Mouse (Mus musculus) ES-E14 (cell line): ENCODE measurements at regions not wholly inside any gene's neighbourhood (a gene's known extent, or its start where the extent isn't known, plus 50 kb on each side); places are given as distances from the start of the nearest gene placed in this dataset.

Source experiments
- CHD2 ChIP-seq: IDR thresholded peaks from 2 replicates; pipeline ENCODE4 v1.6.1; 2014; ENCODE audit warnings: mild to moderate bottlenecking, low read depth, low read length, inconsistent platforms
- HCFC1 ChIP-seq: IDR thresholded peaks from 2 replicates; pipeline ENCODE4 v1.6.1; 2012; ENCODE audit warnings: low read length, inconsistent platforms, borderline replicate concordance; ENCODE audit not compliant: insufficient read depth
- ZC3H11A ChIP-seq: IDR thresholded peaks from 2 replicates; pipeline ENCODE4 v1.6.1; 2012; ENCODE audit warnings: low read depth, mild to moderate bottlenecking, inconsistent platforms, low read length, borderline replicate concordance

DNA sequence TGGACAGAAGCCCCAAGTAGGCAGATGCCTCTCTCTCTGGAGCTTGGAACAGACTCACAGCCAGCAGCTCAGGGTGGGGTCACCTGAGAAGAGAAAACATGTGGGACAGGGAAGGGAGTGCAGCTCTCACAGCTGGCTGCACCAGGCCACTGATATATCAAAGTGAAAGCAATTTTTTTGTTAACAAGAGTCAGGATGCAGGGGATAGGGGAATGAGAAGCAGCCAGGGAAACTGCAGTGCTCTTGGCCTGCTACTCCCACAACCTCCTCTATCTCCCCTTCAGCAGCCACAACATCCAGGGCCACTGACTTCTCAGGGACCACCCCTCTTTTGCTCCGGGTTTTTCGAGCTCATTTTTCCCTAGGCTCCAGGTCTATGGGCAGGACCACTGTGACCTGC is 117.5 kb upstream of the Gm11146 start:
- TF ChIP-seq ZC3H11A (no peak), HCFC1 (no peak), CHD2 (no peak)
